Mouse (Mus musculus): ENCODE measurements at regions not wholly inside any gene's neighbourhood (a gene's known extent, or its start where the extent isn't known, plus 50 kb on each side); places are given as distances from the start of the nearest gene placed in this dataset.

DNA sequence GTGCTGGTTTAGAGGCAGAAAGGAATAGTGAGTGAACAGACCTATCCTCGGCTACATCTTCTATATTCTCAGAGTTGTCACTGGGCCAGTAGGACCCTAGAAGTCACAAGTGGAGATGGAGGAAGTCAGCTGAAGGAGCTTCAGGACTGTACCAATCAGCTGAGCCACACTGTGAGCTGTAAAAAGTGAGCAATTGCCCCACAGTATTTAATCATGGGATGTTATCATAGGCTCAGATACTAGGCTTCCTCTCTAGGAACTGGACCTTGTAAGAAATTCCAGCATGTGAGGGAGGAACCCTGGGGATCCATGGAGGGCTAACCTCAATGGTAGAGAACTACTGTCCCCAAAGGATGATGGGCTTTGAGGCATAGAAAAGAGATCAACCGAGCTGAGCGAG is 78.2 kb upstream of the Maf start:
- Histone ChIP-seq H3K4me1 (ENCODE audit: control insufficient read depth, insufficient read depth, low read length) (no peaks in the 10 kb centered on the region), H3K4me3 (replicated peaks; ENCODE audit: extremely low read depth, low read depth, low read length) (no peak overlapping the region)
- DNase-seq = no peak
- no peak for TF ChIP-seq CTCF (IDR thresholded peaks at IDR 0.05; ENCODE audit: insufficient read depth, low read length)
- TF ChIP-seq POLR2A (IDR thresholded peaks at IDR 0.05; ENCODE audit: borderline replicate concordance, extremely low read depth, low read depth, low read length) = no peak
- over 99% methylated on average over 3 of the region's 3 CpGs for WGBS

DNA sequence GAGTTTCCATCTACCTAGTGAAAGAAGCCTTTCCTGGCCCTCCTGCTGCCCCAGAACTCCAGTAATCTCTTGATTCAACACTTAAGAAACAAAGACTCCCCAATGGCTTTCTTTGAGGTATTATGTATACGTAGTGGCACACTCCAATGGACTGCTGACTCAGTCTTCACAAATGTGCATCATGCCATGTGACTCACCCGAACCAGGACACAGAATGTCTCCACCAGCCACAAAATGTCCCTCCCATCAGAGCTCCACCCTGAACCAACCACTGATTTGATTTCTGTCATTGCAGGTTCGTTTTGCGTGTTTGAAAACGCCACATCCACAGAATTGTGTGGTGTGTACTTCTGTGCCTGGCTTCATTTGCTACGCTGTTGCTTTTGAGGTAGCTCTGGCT is 75.8 kb upstream of the Maf start:
- no peak for DNase-seq
- Histone ChIP-seq H3K4me3 (replicated peaks; ENCODE audit: extremely low read depth, low read depth, low read length) (no peak overlapping the region), H3K4me1 (ENCODE audit: control insufficient read depth, insufficient read depth, low read length) (no peaks in the 10 kb centered on the region)
- 87% methylated on average over 6 of the region's 6 CpGs for WGBS
- TF ChIP-seq CTCF (IDR thresholded peaks at IDR 0.05; ENCODE audit: insufficient read depth, low read length) (no peak), POLR2A (IDR thresholded peaks at IDR 0.05; ENCODE audit: borderline replicate concordance, extremely low read depth, low read depth, low read length) (no peak)

DNA sequence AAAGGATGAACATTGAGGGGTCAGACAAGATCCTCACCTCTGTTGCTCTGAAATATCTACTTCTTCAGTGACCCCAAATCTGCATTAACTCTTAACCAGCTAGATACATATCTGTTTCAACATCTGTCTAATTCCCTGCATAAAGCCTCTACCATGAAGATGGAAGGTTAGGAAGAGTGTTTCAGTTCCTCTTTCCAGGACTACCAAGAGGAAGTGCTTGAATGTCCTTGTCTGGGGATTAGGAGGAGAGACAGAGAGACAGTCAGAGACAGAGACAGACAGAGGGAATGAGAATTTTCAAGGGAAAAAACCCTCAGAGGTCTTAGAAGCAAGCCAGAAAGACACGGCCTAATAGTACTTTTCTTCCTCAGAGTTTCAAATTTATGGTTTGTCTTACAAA is 70.8 kb upstream of the Maf start:
- H3K4me1 ChIP-seq (ENCODE audit: control insufficient read depth, insufficient read depth, low read length) = no peaks in the 10 kb centered on the region
- TF ChIP-seq CTCF (IDR thresholded peaks at IDR 0.05; ENCODE audit: insufficient read depth, low read length) = no peak
- TF ChIP-seq POLR2A (IDR thresholded peaks at IDR 0.05; ENCODE audit: borderline replicate concordance, extremely low read depth, low read depth, low read length) = no peak
- 85% methylated on average over 1 of the region's 1 CpGs for WGBS
- H3K4me3 ChIP-seq (replicated peaks; ENCODE audit: extremely low read depth, low read depth, low read length) = no peak overlapping the region
- no peak for DNase-seq

DNA sequence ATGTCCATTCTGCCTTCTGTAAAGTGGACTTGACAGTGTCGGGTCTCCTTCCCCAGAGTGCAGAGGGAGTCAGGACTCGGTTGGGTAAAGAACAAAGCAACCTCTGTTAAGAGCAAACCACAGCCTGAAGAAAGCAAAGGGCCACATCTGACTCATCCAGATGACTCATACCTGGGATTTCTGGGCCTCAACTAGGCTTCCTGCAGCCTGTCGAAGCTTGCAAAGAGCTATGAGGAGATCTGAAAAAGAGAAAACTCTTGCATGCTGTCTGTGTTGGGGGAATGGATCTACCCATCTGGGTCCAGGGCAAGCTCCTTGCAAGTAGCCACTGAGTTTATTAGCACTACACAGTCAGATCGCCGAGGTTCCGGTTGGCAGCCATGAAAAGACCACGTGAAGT is 63.5 kb upstream of the Maf start:
- no peak for TF ChIP-seq CTCF (IDR thresholded peaks at IDR 0.05; ENCODE audit: insufficient read depth, low read length)
- no peak for TF ChIP-seq POLR2A (IDR thresholded peaks at IDR 0.05; ENCODE audit: borderline replicate concordance, extremely low read depth, low read depth, low read length)
- 69% methylated on average over 7 of the region's 7 CpGs for WGBS

DNA sequence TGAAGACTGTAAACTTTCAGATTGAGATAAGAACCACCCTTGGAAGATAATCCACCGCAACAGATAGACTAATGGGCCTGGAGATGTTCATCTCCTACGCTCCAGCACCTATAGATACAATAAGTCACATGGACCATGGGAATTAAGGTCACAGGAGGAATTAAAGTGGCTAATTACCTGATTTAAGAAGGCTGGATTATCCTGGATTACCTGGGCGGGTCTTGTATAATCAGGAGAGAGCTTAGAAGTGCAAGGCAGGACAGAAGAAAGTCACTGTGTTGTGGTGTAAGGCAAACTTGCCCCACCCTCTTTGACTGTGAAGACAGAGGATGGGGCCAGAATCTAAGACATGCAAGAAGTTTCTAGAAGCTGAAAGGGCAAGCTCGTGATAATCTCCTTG is 61.0 kb upstream of the Maf start:
- TF ChIP-seq POLR2A (IDR thresholded peaks at IDR 0.05; ENCODE audit: borderline replicate concordance, extremely low read depth, low read depth, low read length) (no peak), CTCF (IDR thresholded peaks at IDR 0.05; ENCODE audit: insufficient read depth, low read length) (no peak)
- Histone ChIP-seq H3K4me3 (replicated peaks; ENCODE audit: extremely low read depth, low read depth, low read length) (no peak overlapping the region), H3K4me1 (ENCODE audit: control insufficient read depth, insufficient read depth, low read length) (no peaks in the 10 kb centered on the region)
- WGBS = 88% methylated on average over 4 of the region's 4 CpGs
- no peak for DNase-seq

More for the DNA sequence above, 63.5 kb upstream of the Maf start:
- Histone ChIP-seq H3K4me3 (replicated peaks; ENCODE audit: extremely low read depth, low read depth, low read length) (no peak overlapping the region), H3K4me1 (ENCODE audit: control insufficient read depth, insufficient read depth, low read length) (no peaks in the 10 kb centered on the region)
- DNase-seq = no peak

DNA sequence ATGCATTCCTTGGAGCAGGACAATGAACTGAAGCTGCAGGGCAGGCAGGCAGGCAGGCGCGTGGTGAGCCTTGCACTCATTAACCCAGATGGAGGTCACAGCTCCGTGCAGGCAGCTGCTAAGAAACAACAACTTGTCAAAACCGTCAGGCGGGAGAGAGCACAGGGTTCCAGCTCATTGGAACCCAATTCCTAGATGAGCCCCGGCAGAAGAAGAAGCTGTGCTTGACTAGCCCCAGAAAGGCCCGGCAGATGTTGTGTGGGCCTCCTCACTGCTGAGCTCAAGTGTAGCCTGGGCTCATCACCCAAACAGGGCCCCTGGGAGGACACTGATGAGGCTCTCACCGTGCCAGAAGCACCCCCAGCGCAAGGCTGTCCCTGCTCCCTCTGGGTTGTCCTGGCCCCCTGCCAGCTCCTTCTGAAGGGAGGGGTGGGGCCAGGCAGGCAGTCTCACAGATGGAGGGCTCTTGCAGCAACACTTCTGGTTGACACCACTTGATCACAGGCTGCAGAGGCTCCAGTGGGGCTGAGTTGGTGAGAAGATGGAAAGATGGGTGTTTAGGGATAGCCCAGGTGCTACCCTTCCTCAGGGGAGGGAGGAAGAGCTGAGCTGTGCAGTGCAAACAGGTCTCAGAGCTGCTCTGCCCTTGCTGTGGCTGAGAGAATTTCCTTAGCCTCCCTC is 58.8 kb upstream of the Maf start:
- TF ChIP-seq CTCF (IDR thresholded peaks at IDR 0.05; ENCODE audit: insufficient read depth, low read length) = no peak
- no peak for TF ChIP-seq POLR2A (IDR thresholded peaks at IDR 0.05; ENCODE audit: borderline replicate concordance, extremely low read depth, low read depth, low read length)
- peak; percentile 7 for DNase-seq
- H3K4me3 ChIP-seq (replicated peaks; ENCODE audit: extremely low read depth, low read depth, low read length) = no peak overlapping the region
- WGBS = 25% methylated on average over 9 of the region's 9 CpGs
- H3K4me1 ChIP-seq (ENCODE audit: control insufficient read depth, insufficient read depth, low read length) = no peaks in the 10 kb centered on the region

DNA sequence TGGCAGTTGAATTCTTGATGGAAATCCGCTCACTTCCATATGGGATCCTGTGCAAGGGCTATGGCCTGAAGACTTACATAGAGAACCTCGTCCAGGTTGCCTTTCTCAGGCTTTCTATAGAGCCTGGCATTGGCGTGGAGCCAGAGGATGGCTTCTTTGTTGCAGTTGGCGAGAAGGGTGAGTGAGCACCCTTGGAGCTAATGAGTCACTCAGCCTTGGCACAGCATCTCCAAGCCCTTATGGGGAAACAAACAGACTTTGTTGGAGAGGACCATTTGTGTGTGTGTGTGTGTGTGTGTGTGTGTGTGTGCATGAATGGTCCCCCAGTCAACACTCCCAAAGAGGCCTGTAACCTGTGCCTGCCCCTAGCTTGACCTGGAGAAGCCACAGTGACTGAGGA is 57.0 kb upstream of the Maf start:
- H3K4me3 ChIP-seq (replicated peaks; ENCODE audit: extremely low read depth, low read depth, low read length) = no peak overlapping the region
- WGBS = 76% methylated on average over 4 of the region's 4 CpGs
- DNase-seq = no peak
- no peaks in the 10 kb centered on the region for H3K4me1 ChIP-seq (ENCODE audit: control insufficient read depth, insufficient read depth, low read length)
- TF ChIP-seq POLR2A (IDR thresholded peaks at IDR 0.05; ENCODE audit: borderline replicate concordance, extremely low read depth, low read depth, low read length) (no peak), CTCF (IDR thresholded peaks at IDR 0.05; ENCODE audit: insufficient read depth, low read length) (no peak)

DNA sequence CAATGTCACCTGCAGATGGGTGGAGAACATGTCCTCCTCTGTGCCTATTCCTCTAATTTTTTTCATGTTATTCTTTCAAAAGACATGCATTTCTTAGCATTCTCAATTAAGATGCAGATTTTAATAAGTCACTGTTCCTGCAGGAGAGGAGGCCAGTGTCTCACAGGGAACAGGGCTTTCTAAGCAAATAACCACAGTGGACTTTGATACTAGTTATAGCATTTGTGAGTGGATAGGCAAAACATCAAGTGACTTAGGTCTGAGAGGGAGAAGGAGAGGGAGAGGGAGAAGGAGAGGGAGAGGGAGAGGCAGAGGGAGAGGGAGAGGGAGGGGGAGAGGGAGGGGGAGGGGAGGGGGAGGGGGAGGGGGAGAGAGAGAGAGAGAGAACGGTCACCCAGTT is 50.4 kb upstream of the Maf start:
- no peak for DNase-seq
- TF ChIP-seq CTCF (IDR thresholded peaks at IDR 0.05; ENCODE audit: insufficient read depth, low read length) = no peak
- no peak for TF ChIP-seq POLR2A (IDR thresholded peaks at IDR 0.05; ENCODE audit: borderline replicate concordance, extremely low read depth, low read depth, low read length)
- H3K4me3 ChIP-seq (replicated peaks; ENCODE audit: extremely low read depth, low read depth, low read length) = no peak overlapping the region
- 75% methylated on average over 1 of the region's 1 CpGs for WGBS
- peaks cover 2% of the 10 kb centered on the region; the same call in 1 of the 2 replicates for H3K4me1 ChIP-seq (ENCODE audit: control insufficient read depth, insufficient read depth, low read length)
